Mouse (Mus musculus) stomach, postnatal 0 days (tissue): ENCODE data around the gene Dner. TPM values are rescaled to one million over a fixed set of nuclear protein-coding genes. Genes with fewer than 3 reads are reported as not detected.

Experiments used
- ATAC-seq: fragments of 200-750 bp; cut with Nextera tagmentation; 2 replicates; pipeline ENCODE4 v1.8.0; 2017; ENCODE audit not compliant: low FRiP score, low TSS enrichment
- DNase-seq: peaks from one replicate; pipeline ENCODE4 v3.0.0-alpha.2; 2016; ENCODE audit warnings: low spot score
- H3K27ac ChIP-seq: fragments of 300-500 bp; sonication (generic); replicated peaks from 2 replicates; pipeline ENCODE4 v1.5.1; 2014; ENCODE audit warnings: mild to moderate bottlenecking, control low read depth
- H3K27me3 ChIP-seq: fragments of 300-500 bp; sonication (generic); 2 replicates; pipeline ENCODE4 v1.6.1; 2014; ENCODE audit warnings: low read length; ENCODE audit not compliant: control insufficient read depth, insufficient read depth
- H3K36me3 ChIP-seq: fragments of 300-500 bp; sonication (generic); 2 replicates; pipeline ENCODE4 v1.6.1; 2014; ENCODE audit warnings: low read length, mixed read lengths; ENCODE audit not compliant: control insufficient read depth, insufficient read depth
- H3K4me1 ChIP-seq: fragments of 300-500 bp; sonication (generic); replicated peaks from 2 replicates; pipeline ENCODE4 v1.6.1; 2014; ENCODE audit warnings: antibody characterized with exemption; ENCODE audit not compliant: control insufficient read depth, insufficient read depth
- H3K4me2 ChIP-seq: fragments of 300-500 bp; sonication (generic); replicated peaks from 2 replicates; pipeline ENCODE4 v1.6.1; 2014; ENCODE audit warnings: low read depth, mild to moderate bottlenecking, control low read depth, moderate library complexity
- H3K4me3 ChIP-seq: fragments of 300-500 bp; sonication (generic); 2 replicates; pipeline ENCODE4 v1.5.1; 2014; ENCODE audit warnings: low read depth, low read length, control low read depth
- H3K9ac ChIP-seq: fragments of 300-500 bp; sonication (generic); 2 replicates; pipeline ENCODE4 v1.6.1; 2014; ENCODE audit warnings: mild to moderate bottlenecking, low read length, control low read depth, mixed read lengths
- H3K9me3 ChIP-seq: fragments of 300-500 bp; sonication (generic); 2 replicates; pipeline ENCODE4 v1.6.1; 2016; ENCODE audit warnings: low read length; ENCODE audit not compliant: control insufficient read depth
- CTCF ChIP-seq: IDR thresholded peaks from 2 replicates; pipeline ENCODE4 v1.5.1; 2016; ENCODE audit warnings: antibody characterized with exemption, low read depth, mild to moderate bottlenecking, moderate library complexity
- EP300 ChIP-seq: optimal IDR thresholded peaks from 2 replicates; pipeline ENCODE3; 2016; ENCODE audit warnings: antibody characterized with exemption
- WGBS: fragments of 180-500 bp; shearing (Covaris S2); extraction: QIAGEN DNeasy Blood & Tissue Kit; methylation state at CpG from one replicate; pipeline ENCODE4 v1.1.7; 2014; 5-methylcytosine and 5-hydroxymethylcytosine counted together
- polyA plus RNA-seq: library from polyadenylated mRNA; unstranded; fragments of >200 nt; fragmentation: Nextera tagmentation; extraction: Ambion mirVana; gene quantifications from 2 replicates; pipeline ENCODE4 v1.2.1, GENCODE M21; 2015

Gene Dner
- polyA plus RNA-seq, 1 experiment from 2014 or later: 2.9 TPM

GRCm38 (mm10) chr1:84581812-84582211, 114.2 kb downstream of the Dner start:
- H3K9ac ChIP-seq: no peak overlapping the region
- 0 out of 2 replicates have a peak, but pooled peaks have one; percentile 51 for ATAC-seq
- H3K9me3 ChIP-seq: no peaks in the 10 kb centered on the region
- TF ChIP-seq CTCF: peak; percentile 80
- TF ChIP-seq EP300: no peak
- no peaks in the 10 kb centered on the region for H3K4me1 ChIP-seq
- DNase-seq: peak; percentile 41
- no peaks in the 10 kb centered on the region for H3K27me3 ChIP-seq
- no peak overlapping the region for H3K4me3 ChIP-seq
- 55% methylated on average over 2 of the region's 2 CpGs for WGBS
- no peaks in the 10 kb centered on the region for H3K36me3 ChIP-seq
- no peak overlapping the region for H3K4me2 ChIP-seq
- H3K27ac ChIP-seq: no peak overlapping the region

- WGBS: 62% methylated on average over 8 of the region's 8 CpGs
- no peaks in the 10 kb centered on the region for H3K27me3 ChIP-seq
- no peak overlapping the region for H3K9ac ChIP-seq
- H3K27ac ChIP-seq: no peak overlapping the region
- no peaks in the 10 kb centered on the region for H3K36me3 ChIP-seq
- ATAC-seq (no peak), DNase-seq (no peak)
- H3K4me2 ChIP-seq: no peak overlapping the region
- no peak overlapping the region for H3K4me3 ChIP-seq
- no peak for TF ChIP-seq EP300
- TF ChIP-seq CTCF: no peak
- no peaks in the 10 kb centered on the region for H3K4me1 ChIP-seq
- no peaks in the 10 kb centered on the region for H3K9me3 ChIP-seq
Measured at GRCm38 (mm10) chr1:84561841-84562240, 134.2 kb downstream of the Dner start.

- H3K27ac ChIP-seq: no peak overlapping the region
- no peaks in the 10 kb centered on the region for H3K9me3 ChIP-seq
- no peaks in the 10 kb centered on the region for H3K4me1 ChIP-seq
- H3K9ac ChIP-seq: no peak overlapping the region
- TF ChIP-seq CTCF: no peak
- no peak for TF ChIP-seq EP300
- H3K4me3 ChIP-seq: no peak overlapping the region
- DNase-seq (no peak), ATAC-seq (no peak)
- H3K4me2 ChIP-seq: no peak overlapping the region
- no peaks in the 10 kb centered on the region for H3K27me3 ChIP-seq
- WGBS: 63% methylated on average over 4 of the region's 4 CpGs
- H3K36me3 ChIP-seq: no peaks in the 10 kb centered on the region
Measured at GRCm38 (mm10) chr1:84561387-84561786, 134.6 kb downstream of the Dner start.

GRCm38 (mm10) chr1:84556546-84557511, 139.2 kb downstream of the Dner start:
- Histone ChIP-seq H3K9me3 (no peaks in the 10 kb centered on the region), H3K9ac (no peak overlapping the region), H3K27ac (no peak overlapping the region), H3K4me2 (no peak overlapping the region), H3K4me3 (no peak overlapping the region), H3K36me3 (no peaks in the 10 kb centered on the region), H3K4me1 (no peaks in the 10 kb centered on the region), H3K27me3 (no peaks in the 10 kb centered on the region)
- WGBS: 81% methylated on average over 8 of the region's 8 CpGs
- no peak for ATAC-seq
- no peak for TF ChIP-seq CTCF
- TF ChIP-seq EP300: no peak
- DNase-seq: no peak

- Histone ChIP-seq H3K27ac (no peak overlapping the region), H3K9me3 (no peaks in the 10 kb centered on the region), H3K4me1 (no peaks in the 10 kb centered on the region), H3K27me3 (no peaks in the 10 kb centered on the region), H3K36me3 (no peaks in the 10 kb centered on the region), H3K4me3 (no peak overlapping the region), H3K9ac (no peak overlapping the region), H3K4me2 (no peak overlapping the region)
- no peak for ATAC-seq
- WGBS: 92% methylated on average over 3 of the region's 3 CpGs
- no peak for DNase-seq
- TF ChIP-seq EP300 (no peak), CTCF (no peak)
Measured at GRCm38 (mm10) chr1:84552005-84552404, 144.0 kb downstream of the Dner start.

GRCm38 (mm10) chr1:84550065-84550368, 146.0 kb downstream of the Dner start:
- Histone ChIP-seq H3K4me1 (no peaks in the 10 kb centered on the region), H3K36me3 (no peaks in the 10 kb centered on the region), H3K27ac (no peak overlapping the region), H3K9ac (no peak overlapping the region), H3K4me2 (no peak overlapping the region), H3K27me3 (no peaks in the 10 kb centered on the region), H3K4me3 (no peak overlapping the region), H3K9me3 (no peaks in the 10 kb centered on the region)
- 47% methylated on average over 2 of the region's 2 CpGs for WGBS
- ATAC-seq (no peak), DNase-seq (no peak)
- no peak for TF ChIP-seq CTCF
- TF ChIP-seq EP300: no peak
